Mouse (Mus musculus): ENCODE measurements around the gene Gm10717.
"Not testable (repeated sequence)": the region's sequence is repeated elsewhere in the genome, so short reads cannot be mapped to it uniquely, and the experiment has no call there.

Gm10717 gene

DNA sequence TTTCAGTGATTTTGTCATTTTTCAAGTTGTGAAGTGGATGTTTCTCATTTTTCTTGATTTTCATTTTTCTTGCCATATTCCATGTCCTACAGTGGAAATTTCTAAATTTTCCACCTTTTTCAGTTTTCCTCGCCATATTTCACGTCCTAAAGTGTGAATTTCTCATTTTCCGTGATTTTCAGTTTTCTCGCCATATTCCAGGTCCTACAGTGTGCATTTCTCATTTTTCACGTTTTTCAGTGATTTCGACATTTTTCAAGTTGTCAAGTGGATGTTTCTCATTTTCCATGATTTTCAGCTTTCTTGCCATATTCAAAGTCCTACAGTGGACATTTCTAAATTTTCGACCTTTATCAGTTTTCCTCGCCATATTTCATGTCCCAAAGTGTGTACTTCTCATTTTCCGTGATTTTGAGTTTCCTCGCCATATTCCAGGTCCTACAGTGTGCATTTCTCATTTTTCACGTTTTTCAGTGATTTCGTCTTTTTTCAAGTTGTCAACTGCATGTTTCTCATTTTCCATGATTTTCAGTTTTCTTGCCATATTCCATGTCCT is at the start of gene Gm10717:
TSS of gene Gm10717 (plus strand) at position 506 of the 556 bp plus-strand sequence.
- DNase-seq = not testable (repeated sequence)

- DNase-seq = peak; percentile 12
Observed at GRCm38 (mm10) chr9:3000445-3000972, 24.7 kb upstream of the Gm10717 start, which contains the start of gene Gm10722. Gene Gm10722 (plus strand): TSS chr9:3000922.

DNA sequence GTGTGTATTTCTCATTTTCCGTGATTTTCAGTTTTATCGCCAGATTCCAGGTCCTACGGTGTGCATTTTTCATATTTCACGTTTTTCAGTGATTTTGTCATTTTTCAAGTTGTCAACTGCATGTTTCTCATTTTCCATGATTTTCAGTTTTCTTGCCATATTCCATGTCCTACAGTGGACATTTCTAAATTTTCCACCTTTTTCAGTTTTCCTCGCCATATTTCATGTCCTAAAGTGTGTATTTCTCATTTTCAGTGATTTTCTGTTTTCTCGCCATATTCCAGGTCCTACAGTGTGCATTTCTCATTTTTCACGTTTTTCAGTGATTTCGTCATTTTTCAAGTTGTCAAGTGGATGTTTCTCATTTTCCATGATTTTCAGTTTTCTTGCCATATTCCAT is 24.2 kb upstream of the Gm10717 start:
- DNase-seq = not testable (repeated sequence)

DNA sequence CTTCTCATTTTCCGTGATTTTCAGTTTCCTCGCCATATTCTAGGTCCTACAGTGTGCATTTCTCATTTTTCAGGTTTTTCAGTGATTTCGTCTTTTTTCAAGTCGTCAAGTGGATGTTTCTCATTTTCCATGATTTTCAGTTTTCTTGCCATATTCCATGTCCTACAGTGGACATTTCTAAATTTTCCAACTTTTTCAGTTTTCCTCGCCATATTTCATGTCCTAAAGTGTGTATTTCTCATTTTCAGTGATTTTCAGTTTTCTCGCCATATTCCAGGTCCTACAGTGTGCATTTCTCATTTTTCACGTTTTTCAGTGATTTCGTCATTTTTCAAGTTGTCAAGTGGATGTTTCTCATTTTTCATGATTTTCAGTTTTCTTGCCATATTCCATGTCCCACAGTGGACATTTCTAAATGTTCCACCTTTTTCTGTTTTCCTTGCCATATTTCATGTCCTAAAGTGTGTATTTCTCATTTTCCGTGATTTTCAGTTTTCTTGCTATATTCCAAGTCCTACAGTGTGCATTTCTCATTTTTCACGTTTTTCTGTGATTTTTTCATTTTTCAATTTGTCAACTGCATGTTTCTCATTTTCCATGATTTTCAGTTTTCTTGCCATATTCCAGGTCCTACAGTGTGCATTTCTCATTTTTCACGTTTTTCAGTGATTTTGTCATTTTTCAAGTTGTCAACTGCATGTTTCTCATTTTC is 23.1 kb upstream of the Gm10717 start:
- peak; percentile 65 for DNase-seq

- not testable (repeated sequence) for DNase-seq
Observed at GRCm38 (mm10) chr9:3002794-3003396, 22.3 kb upstream of the Gm10717 start, which contains the start of gene Gm11168. Gene Gm11168 (plus strand): TSS chr9:3003346.

DNA sequence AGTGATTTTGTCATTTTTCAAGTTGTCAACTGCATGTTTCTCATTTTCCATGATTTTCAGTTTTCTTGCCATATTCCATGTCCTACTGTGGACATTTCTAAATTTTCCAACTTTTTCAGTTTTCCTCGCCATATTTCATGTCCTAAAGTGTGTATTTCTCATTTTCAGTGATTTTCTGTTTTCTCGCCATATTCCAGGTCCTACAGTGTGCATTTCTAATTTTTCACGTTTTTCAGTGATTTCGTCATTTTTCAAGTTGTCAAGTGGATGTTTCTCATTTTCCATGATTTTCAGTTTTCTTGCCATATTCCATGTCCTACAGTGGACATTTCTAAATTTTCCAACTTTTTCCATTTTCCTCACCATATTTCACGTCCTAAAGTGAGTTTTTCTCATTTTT is 19.0 kb upstream of the Gm10717 start:
- DNase-seq = not testable (repeated sequence)

GRCm38 (mm10) chr9:3006636-3007035 is 18.6 kb upstream of the Gm10717 start:
- DNase-seq = peak; percentile 93

DNA sequence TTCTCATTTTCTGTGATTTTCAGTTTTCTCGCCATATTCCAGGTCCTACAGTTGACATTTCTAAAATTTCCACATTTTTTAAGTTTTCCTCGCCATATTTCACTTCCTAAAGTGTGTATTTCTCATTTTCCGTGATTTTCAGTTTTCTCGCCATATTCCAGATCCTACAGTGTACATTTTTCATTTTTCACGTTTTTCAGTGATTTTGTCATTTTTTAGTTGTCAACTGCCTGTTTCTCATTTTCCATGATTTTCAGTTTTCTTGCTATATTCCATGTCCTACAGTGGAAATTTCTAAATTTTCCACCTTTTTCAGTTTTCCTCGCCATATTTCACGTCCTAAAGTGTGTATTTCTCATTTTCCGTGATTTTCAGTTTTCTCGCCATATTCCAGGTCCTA is 17.9 kb upstream of the Gm10717 start:
- DNase-seq = not testable (repeated sequence)

DNA sequence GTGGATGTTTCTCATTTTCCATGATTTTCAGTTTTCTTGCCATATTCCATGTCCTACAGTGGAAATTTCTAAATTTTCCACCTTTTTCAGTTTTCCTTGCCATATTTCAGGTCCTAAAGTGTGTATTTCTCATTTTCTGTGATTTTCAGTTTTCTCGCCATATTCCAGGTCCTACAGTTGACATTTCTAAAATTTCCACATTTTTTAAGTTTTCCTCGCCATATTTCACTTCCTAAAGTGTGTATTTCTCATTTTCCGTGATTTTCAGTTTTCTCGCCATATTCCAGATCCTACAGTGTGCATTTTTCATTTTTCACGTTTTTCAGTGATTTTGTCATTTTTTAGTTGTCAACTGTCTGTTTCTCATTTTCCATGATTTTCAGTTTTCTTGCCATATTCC is 15.9 kb upstream of the Gm10717 start:
- DNase-seq = not testable (repeated sequence)

GRCm38 (mm10) chr9:3012054-3012621 is 13.1 kb upstream of the Gm10717 start:
- not testable (repeated sequence) for DNase-seq

GRCm38 (mm10) chr9:3012733-3013279 is 12.4 kb upstream of the Gm10717 start, which contains the start of gene Gm10721:
Gene Gm10721 (plus strand): TSS chr9:3013140.
- not testable (repeated sequence) for DNase-seq

DNA sequence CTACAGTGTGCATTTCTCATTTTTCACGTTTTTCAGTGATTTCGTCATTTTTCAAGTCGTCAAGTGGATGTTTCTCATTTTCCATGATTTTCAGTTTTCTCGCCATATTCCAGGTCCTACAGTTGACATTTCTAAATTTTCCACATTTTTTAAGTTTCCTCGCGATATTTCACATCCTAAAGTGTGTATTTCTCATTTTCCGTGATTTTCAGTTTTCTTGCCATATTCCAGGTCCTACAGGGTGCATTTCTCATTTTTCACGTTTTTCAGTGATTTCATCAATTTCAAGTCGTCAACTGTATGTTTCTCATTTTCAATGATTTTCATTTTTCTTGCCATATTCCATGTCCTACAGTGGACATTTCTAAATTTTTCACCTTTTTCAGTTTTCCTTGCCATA is 9.9 kb upstream of the Gm10717 start, which contains the start of gene Gm10720:
TSS of gene Gm10720 (plus strand) at position 301 of the 400 bp plus-strand sequence.
- DNase-seq = not testable (repeated sequence)

- DNase-seq = not testable (repeated sequence)
Observed at GRCm38 (mm10) chr9:3015896-3016295, 9.3 kb upstream of the Gm10717 start.

DNA sequence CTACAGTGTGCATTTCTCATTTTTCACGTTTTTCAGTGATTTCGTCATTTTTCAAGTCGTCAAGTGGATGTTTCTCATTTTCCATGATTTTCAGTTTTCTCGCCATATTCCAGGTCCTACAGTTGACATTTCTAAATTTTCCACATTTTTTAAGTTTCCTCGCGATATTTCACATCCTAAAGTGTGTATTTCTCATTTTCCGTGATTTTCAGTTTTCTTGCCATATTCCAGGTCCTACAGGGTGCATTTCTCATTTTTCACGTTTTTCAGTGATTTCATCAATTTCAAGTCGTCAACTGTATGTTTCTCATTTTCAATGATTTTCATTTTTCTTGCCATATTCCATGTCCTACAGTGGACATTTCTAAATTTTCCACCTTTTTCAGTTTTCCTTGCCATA is 8.1 kb upstream of the Gm10717 start, which contains the start of gene Gm10719:
TSS of gene Gm10719 (plus strand) at position 301 of the 400 bp plus-strand sequence.
- not testable (repeated sequence) for DNase-seq

GRCm38 (mm10) chr9:3018944-3019343 is 6.3 kb upstream of the Gm10717 start:
- DNase-seq = not testable (repeated sequence)

GRCm38 (mm10) chr9:3019835-3020727 is 5.1 kb upstream of the Gm10717 start:
- not testable (repeated sequence) for DNase-seq

- peak; percentile 17 for DNase-seq
Observed at GRCm38 (mm10) chr9:3022316-3023008, 2.8 kb upstream of the Gm10717 start.

DNA sequence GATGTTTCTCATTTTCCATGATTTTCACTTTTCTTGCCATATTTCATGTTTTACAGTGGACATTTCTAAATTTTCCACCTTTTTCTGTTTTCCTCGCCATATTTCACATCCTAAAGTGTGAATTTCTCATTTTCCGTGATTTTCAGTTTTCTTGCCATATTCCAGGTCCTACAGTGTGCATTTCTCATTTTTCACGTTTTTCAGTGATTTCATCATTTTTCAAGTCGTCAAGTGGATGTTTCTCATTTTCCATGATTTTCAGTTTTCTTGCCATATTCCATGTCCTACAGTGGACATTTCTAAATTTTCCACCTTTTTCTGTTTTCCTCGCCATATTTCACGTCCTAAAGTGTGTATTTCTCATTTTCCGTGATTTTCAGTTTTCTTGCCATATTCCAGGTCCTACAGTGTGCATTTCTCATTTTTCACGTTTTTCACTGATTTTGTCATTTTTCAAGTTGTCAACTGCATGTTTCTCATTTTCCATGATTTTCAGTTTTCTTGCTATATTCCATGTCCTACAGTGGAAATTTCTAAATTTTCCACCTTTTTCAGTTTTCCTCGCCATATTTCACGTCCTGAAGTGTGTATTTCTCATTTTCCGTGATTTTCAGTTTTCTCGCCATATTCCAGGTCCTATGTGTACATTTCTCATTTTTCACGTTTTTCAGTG is 1.8 kb upstream of the Gm10717 start, which contains the start of gene Gm10718:
TSS of gene Gm10718 (plus strand) at position 236 of the 673 bp plus-strand sequence.
- peak; percentile 13 for DNase-seq

GRCm38 (mm10) chr9:3023985-3024648 is 1.1 kb upstream of the Gm10717 start:
- peak; percentile 94 for DNase-seq

- peak; percentile 6 for DNase-seq
Observed at GRCm38 (mm10) chr9:3025653-3026052, 436 bp downstream of the Gm10717 start.

Measured in kidney, adult 11 months (tissue).